Mouse (Mus musculus) olfactory bulb, adult 2 months (tissue): Measurements from ENCODE around the gene Tnnc2. TPM values are rescaled to one million over a fixed set of nuclear protein-coding genes. Genes with fewer than 3 reads are reported as not detected.
A peak's percentile ranks its signal among the peaks of the same experiment; 100 is the strongest.
"Not testable (repeated sequence)": the region's sequence is repeated elsewhere in the genome, so short reads cannot be mapped to it uniquely, and the experiment has no call there.

Experiments used
- H3K27ac ChIP-seq: fragments of 200-500 bp; 2 replicates; pipeline ENCODE4 v1.5.1; 2012; ENCODE audit warnings: low read depth, low read length; ENCODE audit not compliant: insufficient read depth
- H3K4me1 ChIP-seq: fragments of 200-500 bp; 2 replicates; pipeline ENCODE4 v1.6.1; 2012; ENCODE audit warnings: low read length; ENCODE audit not compliant: control insufficient read depth, insufficient read depth
- H3K4me3 ChIP-seq: fragments of 200-500 bp; 2 replicates; pipeline ENCODE4 v1.5.1; 2012; ENCODE audit warnings: mild to moderate bottlenecking, low read depth, low read length, moderate library complexity; ENCODE audit not compliant: insufficient read depth
- CTCF ChIP-seq: fragments of 200-500 bp; IDR thresholded peaks from 2 replicates; pipeline ENCODE4 v1.5.1; 2012; ENCODE audit warnings: low read depth, mild to moderate bottlenecking, low read length, moderate library complexity; ENCODE audit not compliant: insufficient read depth
- POLR2A ChIP-seq: fragments of 200-500 bp; IDR thresholded peaks from 2 replicates; pipeline ENCODE4 v1.6.1; 2012; ENCODE audit warnings: mild to moderate bottlenecking, low read depth, low read length, moderate library complexity; ENCODE audit not compliant: insufficient read depth
- WGBS: fragments of 180-500 bp; shearing (Covaris S2); methylation state at CpG from one replicate; pipeline ENCODE4 v1.1.7; 2018; 5-methylcytosine and 5-hydroxymethylcytosine counted together
- polyA plus RNA-seq: library from polyadenylated mRNA; stranded (reverse); fragments of >200 nt; gene quantifications from 2 replicates; pipeline ENCODE4 v1.2.4, GENCODE M21; 2012; ENCODE audit warnings: low replicate concordance; ENCODE audit not compliant: missing spikeins, insufficient read depth, insufficient read length

Gene Tnnc2
- polyA plus RNA-seq, 1 experiment, result not detected

DNA sequence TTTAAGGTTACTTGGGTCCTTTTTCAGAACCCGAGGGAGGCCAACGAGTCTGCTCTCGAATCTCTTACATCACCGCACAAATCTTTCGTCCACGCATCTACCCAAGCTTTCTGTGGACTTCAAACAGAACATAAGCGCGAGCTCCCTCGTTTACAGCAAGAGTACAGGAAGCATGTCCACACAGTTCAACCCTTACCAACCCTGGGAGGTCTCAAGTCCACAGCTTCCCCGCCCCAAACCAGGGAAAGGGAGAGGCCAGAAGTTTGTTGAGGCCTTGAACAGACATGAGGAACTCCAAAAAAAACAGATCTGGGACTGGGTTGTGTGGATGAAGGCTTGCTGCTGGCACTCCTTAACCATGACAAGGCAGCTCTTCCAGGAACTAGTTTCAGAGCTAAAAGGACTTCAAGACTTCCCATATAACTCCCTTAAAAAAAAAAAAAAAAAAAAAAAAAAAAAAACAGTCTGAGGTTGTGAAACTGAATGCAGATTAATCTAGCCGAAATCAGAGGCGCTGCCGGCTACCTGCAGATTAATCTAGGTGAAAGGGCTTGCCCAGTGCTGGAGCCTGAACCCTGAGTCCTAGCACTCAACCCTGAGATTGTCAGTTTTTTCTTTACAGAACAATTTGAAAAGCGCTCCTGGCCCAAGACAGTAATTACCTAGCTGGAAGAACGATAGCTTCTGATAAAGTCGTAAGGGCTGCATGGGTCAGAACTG, 23.6 kb upstream of the Tnnc2 start:
- 83% methylated on average over 16 of the region's 16 CpGs for WGBS
- H3K4me3 ChIP-seq, result 0 out of 2 replicates have a peak overlapping the region, but pooled peaks have one; percentile 6
- peaks cover 16% of the 10 kb centered on the region for H3K4me1 ChIP-seq
- TF ChIP-seq POLR2A (no peak), CTCF (no peak)
- H3K27ac ChIP-seq, result no peak overlapping the region

- Histone ChIP-seq H3K4me3 (no peak overlapping the region), H3K4me1 (peaks cover 13% of the 10 kb centered on the region), H3K27ac (no peak overlapping the region)
- TF ChIP-seq POLR2A (no peak), CTCF (no peak)
- 89% methylated on average over 13 of the region's 13 CpGs for WGBS
Measured at GRCm38 (mm10) chr2:164800252-164801004, 20.7 kb upstream of the Tnnc2 start.

DNA sequence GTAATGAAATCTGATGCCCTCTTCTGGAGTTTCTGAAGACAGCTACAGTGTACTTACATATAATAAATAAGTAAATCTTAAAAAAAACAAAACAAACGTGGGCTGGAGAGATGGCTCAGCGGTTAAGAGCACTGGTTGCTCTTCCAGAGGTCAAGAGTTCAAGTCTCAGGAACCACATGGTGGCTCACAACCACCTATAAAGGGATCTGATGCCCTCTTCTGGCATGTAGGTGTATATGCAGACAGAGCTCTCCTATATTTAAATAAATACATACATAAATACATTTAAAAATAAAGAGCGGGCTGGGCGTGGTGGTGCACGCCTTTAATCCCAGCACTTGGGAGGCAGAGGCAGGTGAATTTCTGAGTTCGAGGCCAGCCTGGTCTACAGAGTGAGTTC, 18.8 kb upstream of the Tnnc2 start:
- WGBS, result 81% methylated on average over 6 of the region's 6 CpGs
- not testable (repeated sequence) for H3K27ac ChIP-seq, H3K4me1 ChIP-seq, H3K4me3 ChIP-seq

- TF ChIP-seq CTCF (no peak), POLR2A (no peak)
- H3K4me1 ChIP-seq, result peaks cover 10% of the 10 kb centered on the region
Measured at GRCm38 (mm10) chr2:164795868-164796267, 16.1 kb upstream of the Tnnc2 start.

DNA sequence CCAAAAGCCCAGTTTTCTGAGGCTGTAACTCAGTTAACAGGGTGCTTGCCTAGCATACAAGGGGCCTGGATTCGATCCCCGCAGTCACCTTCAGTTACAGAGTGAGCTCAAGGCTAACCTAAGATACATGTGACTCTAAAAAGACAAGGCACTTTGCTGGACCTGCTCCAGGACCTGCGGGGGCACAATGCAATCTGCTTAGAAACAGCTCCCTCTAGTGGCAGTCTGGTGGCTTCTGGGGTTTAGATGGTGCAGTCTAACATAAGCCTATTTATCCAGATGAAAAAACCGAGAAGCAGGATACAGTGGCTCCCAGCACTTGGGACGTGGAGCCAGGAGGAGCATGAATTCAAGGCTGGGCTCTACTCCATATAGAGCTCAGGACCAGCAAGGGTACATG, 14.5 kb upstream of the Tnnc2 start:
- Histone ChIP-seq H3K4me1 (peaks cover 10% of the 10 kb centered on the region), H3K27ac (no peak overlapping the region), H3K4me3 (no peak overlapping the region)
- 9% methylated on average over 5 of the region's 5 CpGs for WGBS
- TF ChIP-seq CTCF (peak; percentile 47; the same call in 1 of the 2 replicates), POLR2A (no peak)

More at GRCm38 (mm10) chr2:164795868-164796267, 16.1 kb upstream of the Tnnc2 start:
- WGBS, result 75% methylated on average over 4 of the region's 4 CpGs
- Histone ChIP-seq H3K27ac (no peak overlapping the region), H3K4me3 (no peak overlapping the region)

DNA sequence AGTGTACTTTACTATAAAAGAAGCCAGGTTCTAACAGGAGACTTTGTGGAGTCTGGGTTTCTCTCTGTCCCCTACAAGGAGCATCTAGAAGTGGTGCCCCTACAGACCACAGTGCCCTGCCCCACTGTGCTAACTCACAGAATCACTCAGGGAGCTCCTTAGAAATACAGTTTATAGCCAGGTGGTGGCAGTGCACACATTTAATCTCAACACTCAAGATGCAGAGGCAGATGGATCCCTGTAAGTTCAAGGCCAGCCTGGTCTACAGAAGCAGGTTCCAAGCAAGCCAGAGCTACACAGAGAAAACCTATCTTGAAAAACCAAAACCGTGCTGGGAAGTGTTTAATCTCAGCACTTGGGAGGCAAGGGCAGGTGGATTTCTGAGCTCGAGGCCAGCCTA, 14.0 kb upstream of the Tnnc2 start:
- H3K4me1 ChIP-seq, result peaks cover 14% of the 10 kb centered on the region
- no peak overlapping the region for H3K4me3 ChIP-seq
- TF ChIP-seq POLR2A (no peak), CTCF (no peak)
- no peak overlapping the region for H3K27ac ChIP-seq
- 82% methylated on average over 2 of the region's 2 CpGs for WGBS

DNA sequence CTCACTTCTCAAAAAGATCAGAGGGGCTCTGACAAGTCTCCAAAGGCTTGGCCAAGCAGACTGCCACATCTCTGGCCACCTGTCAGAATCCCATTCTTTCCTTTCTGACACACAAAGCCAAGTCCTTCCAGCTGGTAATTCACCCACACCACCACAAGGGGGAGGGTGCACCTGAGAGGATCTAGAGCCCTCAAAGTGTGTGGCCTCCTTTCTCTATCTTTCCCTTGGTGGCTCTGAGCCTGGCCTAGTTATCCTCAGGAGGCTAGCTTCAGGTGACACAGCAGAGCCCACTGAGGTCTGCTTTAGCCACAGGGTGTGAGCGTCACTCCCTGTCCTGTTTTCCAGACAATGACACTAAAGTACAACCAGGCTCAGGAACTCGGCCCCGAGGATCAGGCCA, 13.5 kb upstream of the Tnnc2 start:
- TF ChIP-seq CTCF (peak; percentile 20; the same call in 1 of the 2 replicates), POLR2A (no peak)
- H3K4me1 ChIP-seq, result peaks cover 18% of the 10 kb centered on the region
- 67% methylated on average over 3 of the region's 3 CpGs for WGBS
- no peak overlapping the region for H3K27ac ChIP-seq
- no peak overlapping the region for H3K4me3 ChIP-seq

DNA sequence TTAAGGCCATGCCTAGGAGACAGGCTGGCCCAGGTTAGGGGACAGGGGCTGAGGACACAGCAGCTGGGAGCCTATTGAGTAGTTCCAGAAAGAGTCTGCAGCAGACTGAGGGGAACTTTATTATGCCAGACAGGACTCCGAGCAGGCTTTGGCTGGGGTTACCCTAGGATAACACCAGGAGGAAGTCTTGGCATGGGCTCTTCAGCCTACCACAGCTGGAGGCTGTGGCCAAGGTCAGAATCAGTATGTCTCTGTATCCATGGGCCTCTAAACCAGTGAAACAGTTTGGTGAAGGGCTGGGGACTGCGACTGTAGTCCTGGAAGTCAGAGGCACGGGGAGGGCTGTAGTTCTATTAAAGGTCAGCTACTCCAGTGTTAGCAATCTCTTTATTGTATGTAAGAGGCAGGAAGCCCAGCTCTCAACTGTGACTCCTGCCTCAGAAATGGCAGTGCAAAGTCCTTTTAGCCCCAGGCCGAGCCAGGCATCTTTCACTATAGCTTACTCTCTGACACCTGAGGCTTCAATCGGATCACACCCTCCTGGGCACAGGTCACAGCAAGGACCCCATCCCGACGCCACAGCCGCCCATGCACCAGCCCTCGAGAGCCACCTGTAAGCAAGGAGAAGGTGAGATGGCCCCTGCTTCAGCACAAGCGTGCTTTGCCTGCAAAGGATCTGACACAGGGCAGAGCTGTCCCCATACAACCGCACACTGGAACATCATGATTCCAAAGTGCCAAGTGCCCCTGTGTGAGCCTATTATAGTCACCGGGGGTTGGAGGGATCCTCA, 12.8 kb upstream of the Tnnc2 start:
- Histone ChIP-seq H3K4me1 (peaks cover 23% of the 10 kb centered on the region), H3K4me3 (no peak overlapping the region), H3K27ac (no peak overlapping the region)
- WGBS, result 84% methylated on average over 12 of the region's 12 CpGs
- TF ChIP-seq POLR2A (no peak), CTCF (no peak)

DNA sequence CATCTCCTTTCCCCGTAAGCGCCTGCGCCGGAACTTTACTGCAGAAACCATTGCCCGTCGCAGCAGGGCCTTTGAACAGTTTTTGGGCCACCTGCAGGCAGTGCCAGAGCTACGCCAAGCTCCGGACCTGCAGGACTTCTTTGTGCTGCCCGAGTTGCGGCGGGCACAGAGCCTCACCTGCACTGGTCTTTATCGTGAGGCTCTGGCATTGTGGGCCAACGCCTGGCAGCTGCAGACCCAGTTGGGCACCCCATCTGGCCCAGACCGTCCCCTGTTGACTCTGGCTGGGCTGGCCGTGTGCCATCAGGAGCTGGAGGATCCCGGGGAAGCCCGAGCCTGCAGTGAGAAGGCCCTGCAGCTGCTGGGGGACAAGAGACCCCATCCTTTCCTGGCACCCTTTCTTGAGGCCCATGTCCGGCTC, 12.1 kb upstream of the Tnnc2 start:
- TF ChIP-seq CTCF, result no peak
- no peak for TF ChIP-seq POLR2A
- 77% methylated on average over 18 of the region's 18 CpGs for WGBS
- Histone ChIP-seq H3K27ac (no peak overlapping the region), H3K4me3 (no peak overlapping the region), H3K4me1 (peaks cover 23% of the 10 kb centered on the region)
